Mouse (Mus musculus) naive thymus-derived CD4-positive, alpha-beta T cell, adult 2 months (primary cell): ENCODE measurements around the gene Gnl1.
A peak's percentile ranks its signal among the peaks of the same experiment; 100 is the strongest.
"Not testable (repeated sequence)": the region's sequence is repeated elsewhere in the genome, so short reads cannot be mapped to it uniquely, and the experiment has no call there.

Experiments
- DNase-seq: peaks from one replicate; pipeline ENCODE4 v3.0.0-alpha.2; 2011; ENCODE audit warnings: low read depth

Gene Gnl1

GRCm38 (mm10) chr17:36023710-36024654, 44.3 kb downstream of the Gnl1 start:
- peak; percentile 63 for DNase-seq

DNA sequence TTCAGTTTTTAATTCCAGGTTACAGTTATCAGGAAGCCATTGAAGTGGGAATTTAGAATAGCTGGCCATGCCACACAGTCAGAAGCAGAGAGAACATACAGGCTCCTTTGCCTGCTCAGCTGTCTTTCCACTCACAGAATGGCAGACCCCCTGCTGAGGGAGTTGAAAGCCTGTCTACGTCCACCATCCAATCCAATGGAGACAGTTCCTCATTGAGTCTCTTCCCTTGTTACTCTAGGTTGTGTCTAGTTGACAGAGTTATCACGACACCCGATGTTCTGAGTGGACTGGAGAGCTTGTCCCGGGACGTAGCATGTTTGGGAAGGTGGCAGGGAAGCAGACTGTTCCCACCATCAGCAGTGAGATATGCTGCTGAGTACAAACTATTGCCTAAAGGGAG, 45.5 kb downstream of the Gnl1 start:
- DNase-seq, result no peak

- DNase-seq, result no peak
Observed at GRCm38 (mm10) chr17:36025901-36026300, 46.2 kb downstream of the Gnl1 start.

DNA sequence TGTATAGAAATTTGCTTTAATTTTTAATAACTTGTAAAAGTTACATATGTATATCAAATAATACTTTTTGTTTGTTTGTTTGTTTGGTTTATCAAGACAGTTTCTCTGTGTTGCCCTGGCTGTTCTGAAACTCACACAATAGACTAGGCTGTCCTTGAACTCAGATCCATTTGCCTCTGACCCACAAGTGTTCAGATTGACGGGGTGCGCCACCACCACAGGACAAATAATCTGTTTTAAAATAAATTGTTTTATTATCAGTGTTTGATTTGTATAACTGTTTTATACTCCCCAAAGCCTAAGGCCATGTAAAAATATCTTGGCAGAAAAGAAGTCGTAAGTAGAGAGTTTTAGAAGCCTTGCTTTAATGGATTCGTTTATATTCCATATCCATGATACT, 48.0 kb downstream of the Gnl1 start:
- no peak for DNase-seq

- no peak for DNase-seq
Observed at GRCm38 (mm10) chr17:36028879-36029619, 49.4 kb downstream of the Gnl1 start.

DNA sequence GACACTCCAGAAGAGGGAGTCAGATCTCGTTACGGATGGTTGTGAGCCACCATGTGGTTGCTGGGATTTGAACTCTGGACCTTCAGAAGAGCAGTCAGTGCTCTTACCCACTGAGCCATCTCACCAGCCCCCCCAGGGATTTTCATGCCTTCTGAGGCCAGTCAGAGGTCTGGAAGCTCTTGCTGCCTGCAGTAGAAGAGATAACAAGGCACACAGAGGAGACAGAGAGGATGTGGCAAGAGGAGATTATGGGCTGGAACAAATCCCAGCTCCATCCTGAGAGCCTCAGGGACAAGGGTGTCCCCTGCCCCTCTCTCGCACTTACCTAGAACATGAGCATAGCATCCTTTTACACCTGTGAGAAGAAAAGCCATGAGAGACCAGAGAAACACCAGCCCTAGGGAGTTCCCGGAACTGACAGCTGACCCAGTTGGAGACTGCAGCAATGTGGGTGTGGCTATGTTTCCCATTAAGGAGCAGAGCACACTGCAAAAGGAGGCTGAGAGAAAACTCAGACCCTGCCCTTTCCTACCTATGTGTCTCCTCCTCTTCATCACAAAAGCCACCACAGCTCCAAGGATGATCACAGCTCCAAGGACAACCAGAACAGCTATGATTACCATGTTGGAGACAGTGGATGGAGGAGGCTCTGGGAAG, 50.5 kb downstream of the Gnl1 start:
- not testable (repeated sequence) for DNase-seq

- not testable (repeated sequence) for DNase-seq
Observed at GRCm38 (mm10) chr17:36030703-36031582, 51.3 kb downstream of the Gnl1 start.

DNA sequence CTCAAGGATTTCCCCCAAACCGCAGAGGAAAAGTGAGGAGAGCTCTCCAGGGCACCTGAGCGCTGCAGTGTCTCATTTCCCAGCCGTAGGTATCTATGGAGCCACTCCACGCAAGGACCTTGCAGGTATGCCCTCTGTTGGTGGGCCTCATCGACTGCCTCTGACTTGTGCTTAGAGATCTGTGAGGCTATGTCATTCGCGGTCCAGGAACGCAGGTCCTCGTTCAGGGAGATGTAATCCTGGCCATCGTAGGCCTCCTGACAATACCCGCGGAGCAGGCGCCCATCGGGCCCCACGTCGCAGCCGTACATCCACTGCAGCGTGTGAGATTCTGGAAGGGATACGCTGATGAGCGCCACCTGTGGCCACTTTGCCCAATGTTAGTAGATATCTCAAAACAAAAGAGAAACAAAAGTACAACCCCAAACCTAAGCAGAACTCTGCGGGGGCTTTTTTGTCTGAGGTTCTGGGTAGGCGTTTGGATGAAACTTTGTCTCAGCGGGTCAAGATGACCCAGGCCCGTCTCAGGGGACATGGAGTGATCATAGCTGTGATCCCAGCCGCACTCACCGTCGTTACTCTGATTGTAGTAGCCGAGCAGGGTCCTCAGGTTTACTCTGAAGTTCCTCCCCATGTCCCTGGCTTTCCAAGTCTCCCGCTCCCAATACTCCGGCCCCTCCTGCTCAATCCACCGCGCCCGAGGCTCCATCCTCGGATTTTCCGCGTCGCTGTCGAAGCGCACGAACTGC, 52.1 kb downstream of the Gnl1 start:
- peak; percentile 72 for DNase-seq

GRCm38 (mm10) chr17:36032351-36032875, 52.8 kb downstream of the Gnl1 start, which contains the start of gene H2-T23:
TSS of gene H2-T23 (minus strand) at chr17:36032855.
- DNase-seq, result peak; percentile 84

- not testable (repeated sequence) for DNase-seq
Observed at GRCm38 (mm10) chr17:36034524-36034923, 54.9 kb downstream of the Gnl1 start.

DNA sequence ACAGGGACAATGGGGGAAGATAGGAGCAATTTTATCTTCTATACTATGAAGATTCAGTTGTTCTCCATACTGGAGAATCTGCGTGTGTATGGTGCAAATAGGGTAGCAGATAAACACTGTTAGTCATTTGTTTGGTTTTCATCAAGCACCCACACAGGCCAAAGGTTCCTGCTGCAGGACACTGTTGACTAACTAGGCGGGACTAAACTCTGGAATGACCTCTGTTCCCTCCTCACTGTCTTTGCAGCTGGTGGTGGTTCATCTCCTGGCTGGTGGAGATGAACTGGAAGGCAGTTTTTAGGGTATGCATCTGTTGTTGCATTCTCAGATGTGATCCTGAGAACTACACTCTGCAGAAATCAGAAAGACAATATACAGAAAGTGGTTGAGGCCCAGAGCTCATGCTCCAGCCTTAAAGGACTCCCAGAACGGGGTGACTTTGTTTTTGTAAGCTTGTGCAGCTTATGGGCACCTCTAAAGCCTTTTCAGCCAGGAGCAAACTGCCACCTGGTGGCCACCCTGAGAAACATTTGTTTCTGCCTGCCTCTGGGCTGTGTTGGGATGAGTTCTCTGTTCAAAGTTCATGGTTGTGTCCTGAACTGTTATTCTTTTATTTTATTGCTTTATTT, 55.5 kb downstream of the Gnl1 start:
- peak; percentile 76 for DNase-seq

- DNase-seq, result peak; percentile 27
Observed at GRCm38 (mm10) chr17:36036126-36036525, 56.5 kb downstream of the Gnl1 start.
